Mouse (Mus musculus): ENCODE results near the gene Rxrb.

Gene Rxrb

GRCm38 (mm10) chr17:34024861-34025755 lies 6.5 kb upstream of the Rxrb start:
- DNase-seq (ENCODE audit: low read depth, low spot score): peak; percentile 67

- DNase-seq (ENCODE audit: low read depth, low spot score): no peak
These were observed 5.9 kb upstream of the Rxrb start for GRCm38 (mm10) chr17:34025756-34026151.

- no peak for DNase-seq (ENCODE audit: low read depth, low spot score)
These were observed 5.4 kb upstream of the Rxrb start for GRCm38 (mm10) chr17:34026221-34026620.

- no peak for DNase-seq (ENCODE audit: low read depth, low spot score)
These were observed 4.5 kb upstream of the Rxrb start for GRCm38 (mm10) chr17:34026917-34027655.

- DNase-seq (ENCODE audit: low read depth, low spot score): peak; percentile 98
These were observed 3.9 kb upstream of the Rxrb start, which contains the start of gene H2-Ke6 for GRCm38 (mm10) chr17:34027656-34028223. TSS of gene H2-Ke6 (minus strand) at chr17:34028060.

GRCm38 (mm10) chr17:34028501-34029149 lies 3.0 kb upstream of the Rxrb start:
- no peak for DNase-seq (ENCODE audit: low read depth, low spot score)

- DNase-seq (ENCODE audit: low read depth, low spot score): no peak
These were observed 2.3 kb upstream of the Rxrb start for GRCm38 (mm10) chr17:34029150-34029889.

- DNase-seq (ENCODE audit: low read depth, low spot score): no peak
These were observed 1.6 kb upstream of the Rxrb start for GRCm38 (mm10) chr17:34029890-34030595.

GRCm38 (mm10) chr17:34030861-34031326 lies 718 bp upstream of the Rxrb start:
- DNase-seq (ENCODE audit: low read depth, low spot score): no peak

GRCm38 (mm10) chr17:34032174-34032632 lies 591 bp downstream of the Rxrb start:
- no peak for DNase-seq (ENCODE audit: low read depth, low spot score)

- DNase-seq (ENCODE audit: low read depth, low spot score): no peak
These were observed 1.2 kb downstream of the Rxrb start for GRCm38 (mm10) chr17:34032806-34033205.

GRCm38 (mm10) chr17:34033441-34033840 lies 1.8 kb downstream of the Rxrb start:
- DNase-seq (ENCODE audit: low read depth, low spot score): no peak

GRCm38 (mm10) chr17:34034064-34034463 lies 2.5 kb downstream of the Rxrb start:
- DNase-seq (ENCODE audit: low read depth, low spot score): peak; percentile 80

GRCm38 (mm10) chr17:34035517-34035916 lies 3.9 kb downstream of the Rxrb start:
- no peak for DNase-seq (ENCODE audit: low read depth, low spot score)

GRCm38 (mm10) chr17:34036647-34037046 lies 5.0 kb downstream of the Rxrb start:
- DNase-seq (ENCODE audit: low read depth, low spot score): no peak

- no peak for DNase-seq (ENCODE audit: low read depth, low spot score)
These were observed 5.6 kb downstream of the Rxrb start for GRCm38 (mm10) chr17:34037241-34037640.

GRCm38 (mm10) chr17:34038440-34038839 lies 6.8 kb downstream of the Rxrb start:
- no peak for DNase-seq (ENCODE audit: low read depth, low spot score)

GRCm38 (mm10) chr17:34038878-34039561 lies 7.4 kb downstream of the Rxrb start, which contains the start of gene Col11a2:
TSS of gene Col11a2 (plus strand) at chr17:34039437.
- DNase-seq (ENCODE audit: low read depth, low spot score): no peak

All from ZHBTc4 (cell line).